Mouse (Mus musculus) left cerebral cortex, postnatal 36 days (tissue): ENCODE results near the gene Tmtc2. TPM values are rescaled to one million over a fixed set of nuclear protein-coding genes. Genes with fewer than 3 reads are reported as not detected.

Source experiments
- DNase-seq, 2 experiments: peaks; one replicate each; pipeline ENCODE4 v3.0.0; 2021 to 2022; ENCODE audit warnings: low spot score in 2 of 2, mixed read lengths in 1 of 2
- intact Hi-C: fragments of 180-260 bp; cut with DNase I; formaldehyde crosslinking; loops from one replicate; pipeline ENCODE4 v1.15.1; 2025
- total RNA-seq, 2 experiments: library from RNA; stranded (reverse); gene quantifications; 2 replicates each; pipeline ENCODE4 v1.2.3; 2021

Gene Tmtc2
- total RNA-seq, 2 experiments from 2014 or later, result 9.9 to 12.3 TPM

- no peak for DNase-seq
- intact Hi-C loops, result no loop called here
Measured at GRCm38 (mm10) chr10:105227631-105228030, 346.6 kb downstream of the Tmtc2 start.

- DNase-seq, result no peak
- intact Hi-C loops, result no loop called here
Measured at GRCm38 (mm10) chr10:105225714-105226113, 348.5 kb downstream of the Tmtc2 start.

GRCm38 (mm10) chr10:105222904-105223303 lies 351.3 kb downstream of the Tmtc2 start:
- no peak for DNase-seq
- intact Hi-C loops, result no loop called here

GRCm38 (mm10) chr10:105201491-105201890 lies 372.8 kb downstream of the Tmtc2 start:
- intact Hi-C loops, result no loop called here

GRCm38 (mm10) chr10:105200678-105201077 lies 373.6 kb downstream of the Tmtc2 start:
- DNase-seq, result no peak
- intact Hi-C loops, result no loop called here

More at GRCm38 (mm10) chr10:105201491-105201890, 372.8 kb downstream of the Tmtc2 start:
- no peak for DNase-seq

- intact Hi-C loops, result no loop called here
- no peak for DNase-seq
Measured at GRCm38 (mm10) chr10:105200092-105200491, 374.2 kb downstream of the Tmtc2 start.

- DNase-seq, result no peak
- intact Hi-C loops, result loop anchor here (10.0 kb wide), 1 partner anchor 375 kb away; the partner anchor contains the start of gene Tmtc2
Measured at GRCm38 (mm10) chr10:105199515-105199914, 374.7 kb downstream of the Tmtc2 start.

GRCm38 (mm10) chr10:105195377-105195776 lies 378.9 kb downstream of the Tmtc2 start:
- DNase-seq, result no peak
- intact Hi-C loops, result loop anchor here (10.0 kb wide), 1 partner anchor 379 kb away; the partner anchor contains the start of gene Tmtc2

- intact Hi-C loops, result loop anchor here (10.0 kb wide), 1 partner anchor 381 kb away; the partner anchor contains the start of gene Tmtc2
- DNase-seq, result no peak
Measured at GRCm38 (mm10) chr10:105193756-105194460, 380.3 kb downstream of the Tmtc2 start.

GRCm38 (mm10) chr10:105192071-105192470 lies 382.2 kb downstream of the Tmtc2 start:
- peak in 1 of 2 experiments; percentile 7 for DNase-seq
- intact Hi-C loops, result loop anchor here (10.0 kb wide), 1 partner anchor 383 kb away; the partner anchor contains the start of gene Tmtc2

- intact Hi-C loops, result loop anchor here (10.0 kb wide), 1 partner anchor 385 kb away; the partner anchor contains the start of gene Tmtc2
- no peak for DNase-seq
Measured at GRCm38 (mm10) chr10:105189746-105190145, 384.5 kb downstream of the Tmtc2 start.

GRCm38 (mm10) chr10:105186636-105187035 lies 387.6 kb downstream of the Tmtc2 start:
- intact Hi-C loops, result no loop called here
- DNase-seq, result no peak

GRCm38 (mm10) chr10:105168443-105169102 lies 405.7 kb downstream of the Tmtc2 start:
- no peak for DNase-seq
- intact Hi-C loops, result no loop called here

GRCm38 (mm10) chr10:105165291-105165690 lies 409.0 kb downstream of the Tmtc2 start:
- intact Hi-C loops, result no loop called here
- DNase-seq, result no peak

GRCm38 (mm10) chr10:105153789-105154188 lies 420.5 kb downstream of the Tmtc2 start:
- DNase-seq, result no peak
- intact Hi-C loops, result no loop called here

GRCm38 (mm10) chr10:105144382-105144781 lies 429.9 kb downstream of the Tmtc2 start:
- DNase-seq, result no peak
- intact Hi-C loops, result no loop called here

- intact Hi-C loops, result no loop called here
- no peak for DNase-seq
Measured at GRCm38 (mm10) chr10:105142201-105142600, 432.1 kb downstream of the Tmtc2 start.
